Mouse (Mus musculus): Measurements from ENCODE around the gene Galnt6.

Galnt6 gene

GRCm38 (mm10) chr15:100680381-100680780, 48.8 kb downstream of the Galnt6 start:
- DNase-seq, result no peak

DNA sequence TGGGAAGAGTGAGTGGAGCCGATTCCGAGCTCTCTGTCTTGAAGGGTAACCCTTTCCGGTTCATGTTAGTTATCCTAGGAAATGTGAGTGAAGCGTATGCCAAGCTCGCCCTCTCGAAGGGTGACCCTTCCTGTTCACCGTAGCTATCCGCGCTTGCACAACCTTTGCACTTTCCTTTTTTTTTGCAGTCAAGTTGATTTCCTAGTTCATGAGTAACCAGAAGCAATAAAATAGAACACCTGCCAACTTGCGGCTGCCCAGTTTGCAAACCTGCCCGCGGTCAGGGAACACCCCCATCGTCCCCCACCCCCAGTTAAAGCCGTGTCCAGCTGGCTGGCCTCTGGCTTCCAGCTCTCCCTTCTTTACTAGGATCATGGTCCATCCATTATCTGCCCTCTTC, 50.2 kb downstream of the Galnt6 start:
- DNase-seq, result peak; percentile 17

DNA sequence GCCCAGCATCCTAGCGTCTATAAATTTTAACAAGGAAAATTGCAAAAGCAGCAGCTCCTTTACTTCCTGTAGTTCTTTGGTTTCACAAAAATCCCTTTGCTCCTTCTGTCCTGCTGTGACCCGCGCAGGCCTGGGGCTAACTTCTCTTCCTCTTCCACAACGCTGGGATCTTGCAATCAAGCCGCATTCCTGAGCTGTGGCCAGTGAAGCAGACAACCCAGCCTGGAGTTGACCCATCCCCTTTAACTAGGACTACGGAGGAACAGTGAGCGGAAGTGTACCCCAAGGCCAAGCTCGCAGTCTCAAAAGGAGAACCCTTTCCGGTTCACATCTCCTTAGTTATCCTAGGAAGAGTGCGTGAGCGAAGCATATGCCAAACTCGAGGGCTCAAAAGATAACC, 50.6 kb downstream of the Galnt6 start:
- DNase-seq, result peak; percentile 25

GRCm38 (mm10) chr15:100677675-100678074, 51.5 kb downstream of the Galnt6 start:
- DNase-seq, result no peak

DNA sequence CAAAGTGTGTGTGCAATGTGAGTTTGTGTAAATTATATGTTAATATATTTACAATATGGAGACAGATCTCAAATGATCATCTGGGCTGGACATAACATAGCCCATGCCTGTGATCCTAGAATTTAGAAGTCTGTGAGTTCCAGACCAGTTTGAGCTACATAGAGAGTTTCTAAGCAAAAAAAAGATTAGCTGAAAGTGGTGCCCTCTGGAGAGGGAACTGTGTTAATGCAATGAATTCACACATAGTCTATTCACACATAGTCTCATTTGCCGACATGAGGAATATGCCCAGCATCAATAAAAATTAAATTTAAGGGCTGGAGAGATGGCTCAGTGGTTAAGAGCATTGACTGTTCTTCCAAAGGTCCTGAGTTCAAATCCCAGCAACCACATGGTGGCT, 52.7 kb downstream of the Galnt6 start:
- DNase-seq, result no peak

- DNase-seq, result no peak
Measured at GRCm38 (mm10) chr15:100675486-100675885, 53.7 kb downstream of the Galnt6 start.

- no peak for DNase-seq
Measured at GRCm38 (mm10) chr15:100674566-100674965, 54.6 kb downstream of the Galnt6 start.

GRCm38 (mm10) chr15:100673585-100674391, 55.4 kb downstream of the Galnt6 start:
- DNase-seq, result no peak

- DNase-seq, result no peak
Measured at GRCm38 (mm10) chr15:100670833-100671232, 58.3 kb downstream of the Galnt6 start.

DNA sequence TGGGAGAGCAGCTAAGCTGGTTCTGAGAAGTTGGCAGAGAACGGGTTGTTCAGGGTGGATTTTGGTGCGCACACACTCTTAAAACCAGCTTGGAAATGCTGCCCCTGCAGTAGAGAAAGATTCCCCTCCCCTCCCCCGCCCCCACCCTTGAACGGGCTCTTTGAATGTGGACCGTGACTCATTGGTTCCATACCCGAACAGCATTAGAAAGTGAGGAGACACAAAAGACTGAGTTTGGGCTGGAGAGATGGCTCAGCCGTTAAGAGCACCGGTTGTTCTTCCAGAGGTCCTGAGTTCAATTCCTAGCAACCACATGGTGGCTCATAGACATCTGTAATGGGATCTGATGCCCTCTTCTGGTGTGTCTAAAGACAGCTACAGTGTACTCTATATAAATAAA, 59.2 kb downstream of the Galnt6 start:
- DNase-seq, result no peak

GRCm38 (mm10) chr15:100669337-100669736, 59.8 kb downstream of the Galnt6 start, which contains the start of gene Bin2:
TSS of gene Bin2 (minus strand) at chr15:100669553.
- peak; percentile 65 for DNase-seq

- no peak for DNase-seq
Measured at GRCm38 (mm10) chr15:100667871-100668545, 61.2 kb downstream of the Galnt6 start.

DNA sequence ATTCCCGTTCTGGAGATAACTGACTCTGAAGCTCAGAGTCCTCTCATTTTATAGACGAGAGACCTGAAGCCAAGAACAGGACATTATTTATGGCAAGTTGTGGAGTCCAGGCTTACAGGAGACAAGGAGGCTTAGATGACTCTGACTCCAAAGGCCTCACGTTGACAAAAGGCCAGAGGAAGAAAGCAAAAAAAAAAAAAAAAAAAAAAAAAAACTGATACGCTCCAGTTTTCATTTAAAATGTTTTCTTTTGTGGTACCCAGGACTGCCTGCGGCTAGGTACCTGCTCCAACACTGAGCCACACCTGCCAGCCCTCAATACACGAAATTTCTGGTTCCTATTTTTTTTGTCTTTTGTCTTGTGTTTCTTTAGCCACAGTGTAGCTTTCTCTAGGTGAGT, 61.8 kb downstream of the Galnt6 start:
- no peak for DNase-seq

GRCm38 (mm10) chr15:100666851-100667250, 62.3 kb downstream of the Galnt6 start:
- no peak for DNase-seq

DNA sequence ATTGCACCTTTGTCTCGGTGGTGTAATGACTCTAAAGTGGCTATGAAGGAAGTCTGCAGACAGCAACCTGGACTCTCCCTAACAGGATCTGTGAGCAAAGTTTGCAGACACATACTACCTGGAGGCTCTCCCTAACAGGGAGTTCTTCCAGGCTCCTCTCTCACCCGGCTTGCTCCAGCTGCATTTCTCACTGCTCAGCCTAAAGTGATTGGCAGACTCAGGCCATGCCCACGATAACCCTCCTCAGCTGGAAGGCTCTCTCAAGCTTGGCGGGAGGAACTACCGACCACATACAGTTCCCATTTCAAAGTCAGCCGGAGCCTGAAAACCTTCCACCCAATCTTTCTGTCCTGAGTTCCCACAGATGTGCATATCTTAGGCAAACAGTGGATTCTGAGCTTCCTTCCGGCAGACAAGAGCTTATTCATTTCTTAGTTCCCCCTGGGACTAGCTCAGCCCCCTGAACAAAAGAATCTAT, 62.9 kb downstream of the Galnt6 start:
- DNase-seq, result peak; percentile 28

- DNase-seq, result no peak
Measured at GRCm38 (mm10) chr15:100665411-100666218, 63.6 kb downstream of the Galnt6 start.

DNA sequence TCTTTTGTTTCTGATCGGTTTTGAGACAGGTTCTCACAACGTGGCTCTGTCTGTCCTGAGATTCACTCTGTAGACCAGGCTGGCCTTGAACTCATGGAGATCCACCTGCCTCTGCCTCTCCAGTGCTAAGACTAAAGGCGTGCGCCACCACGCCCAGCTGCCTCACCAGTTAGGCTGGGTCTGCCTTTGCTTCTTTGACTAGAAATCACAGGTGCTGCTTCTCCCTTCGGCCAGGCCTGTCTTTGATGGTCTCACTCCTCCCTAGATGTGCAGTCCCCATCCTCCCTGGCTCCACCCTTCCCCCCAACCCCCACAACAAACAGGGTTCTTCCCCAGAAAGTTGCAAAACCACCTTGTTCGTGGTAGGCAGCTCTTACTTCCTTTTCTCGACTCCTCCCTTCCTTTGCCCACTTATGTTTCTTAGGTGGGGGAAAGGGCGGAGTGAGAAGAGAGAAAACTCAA, 64.3 kb downstream of the Galnt6 start:
- peak; percentile 35 for DNase-seq

- DNase-seq, result no peak
Measured at GRCm38 (mm10) chr15:100660805-100661204, 68.4 kb downstream of the Galnt6 start.

DNA sequence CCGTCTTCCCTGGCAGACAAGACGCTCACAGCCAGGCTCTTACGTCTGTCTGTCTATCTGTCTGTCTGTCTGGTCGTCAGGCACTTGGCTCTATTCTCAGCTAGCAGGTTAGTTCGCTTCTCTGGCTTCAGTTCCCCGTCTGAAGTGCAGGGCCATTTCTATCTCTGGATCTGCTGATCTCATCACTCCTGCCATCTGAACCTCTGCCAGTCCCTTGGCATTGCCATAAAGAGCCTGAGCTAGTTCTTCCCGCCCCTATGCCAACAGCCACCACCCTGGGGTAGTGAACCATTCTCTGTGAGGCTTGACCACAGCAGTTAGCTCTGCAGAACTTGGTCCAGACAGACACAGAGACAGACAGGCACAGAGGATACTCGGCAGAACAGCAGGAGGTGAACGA, 68.9 kb downstream of the Galnt6 start:
- no peak for DNase-seq

DNA sequence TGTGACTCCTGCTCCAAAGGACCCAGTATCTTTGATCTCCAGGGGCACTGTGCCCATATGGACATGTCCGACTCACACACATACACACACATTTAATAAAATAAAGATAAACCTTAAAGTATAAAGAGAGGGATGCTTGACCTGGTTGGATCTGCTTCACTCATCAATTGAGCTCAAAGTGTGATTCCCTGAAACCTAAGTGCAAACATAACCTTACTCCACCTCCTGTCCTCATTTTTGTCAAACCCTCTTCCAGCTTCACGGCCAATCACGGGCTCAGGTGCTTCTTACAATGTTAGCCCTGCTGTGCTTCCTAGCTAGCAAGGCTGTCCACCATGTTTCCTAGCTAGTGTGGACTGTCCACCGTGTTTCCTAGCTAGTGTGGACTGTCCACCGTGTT, 74.0 kb downstream of the Galnt6 start:
- no peak for DNase-seq

DNA sequence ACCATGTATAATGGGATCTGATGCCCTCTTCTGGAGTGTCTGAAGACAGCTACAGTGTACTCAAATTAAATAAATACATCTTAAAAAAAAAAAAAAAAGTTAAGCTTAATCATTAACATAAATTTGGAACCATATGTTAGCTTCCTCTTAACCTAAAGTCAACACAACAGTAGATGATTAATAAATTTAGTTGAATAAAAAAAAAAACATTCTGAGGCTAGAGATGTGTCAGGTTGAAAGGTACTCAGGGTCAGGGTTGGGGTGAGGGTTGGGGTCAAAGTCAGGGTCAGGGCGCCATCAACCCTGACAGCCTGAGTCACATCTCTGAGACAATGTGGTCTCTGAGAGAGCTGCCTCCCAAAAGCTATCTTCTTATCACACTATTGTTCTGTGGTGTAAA, 74.9 kb downstream of the Galnt6 start:
- no peak for DNase-seq

- DNase-seq, result no peak
Measured at GRCm38 (mm10) chr15:100651610-100652009, 77.6 kb downstream of the Galnt6 start.

DNA sequence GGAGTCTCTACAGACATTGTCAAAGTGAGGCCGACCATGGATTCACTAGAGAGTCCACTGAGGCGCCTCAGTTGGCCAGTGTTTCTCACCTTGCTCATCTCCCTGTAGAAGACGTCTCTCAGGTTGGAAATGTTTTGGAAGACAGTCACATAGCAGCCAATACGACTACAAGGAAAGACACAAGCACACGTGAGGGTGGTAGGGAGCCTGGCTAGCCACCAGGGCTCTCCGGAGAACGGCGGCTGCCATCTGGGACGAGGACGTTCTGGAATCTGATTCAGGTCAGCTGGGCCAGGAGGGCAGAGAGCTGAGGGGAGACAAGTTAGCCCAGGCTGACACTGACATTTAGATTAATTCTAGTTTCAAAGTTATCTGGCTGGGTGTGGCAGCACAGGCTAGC, 79.1 kb downstream of the Galnt6 start:
- no peak for DNase-seq

Measured in lung, postnatal 14 days (tissue).